Mouse (Mus musculus) E14TG2a.4 (cell line): Measurements from ENCODE around the gene Maml3.

Source experiments
- CTCF ChIP-seq: conservative IDR thresholded peaks from 2 replicates; pipeline ENCODE4 v1.5.1; 2014; ENCODE audit warnings: low read length
- POU5F1 ChIP-seq: IDR thresholded peaks from 2 replicates; pipeline ENCODE4 v1.6.1; 2014; ENCODE audit warnings: low read length, borderline replicate concordance

DNA sequence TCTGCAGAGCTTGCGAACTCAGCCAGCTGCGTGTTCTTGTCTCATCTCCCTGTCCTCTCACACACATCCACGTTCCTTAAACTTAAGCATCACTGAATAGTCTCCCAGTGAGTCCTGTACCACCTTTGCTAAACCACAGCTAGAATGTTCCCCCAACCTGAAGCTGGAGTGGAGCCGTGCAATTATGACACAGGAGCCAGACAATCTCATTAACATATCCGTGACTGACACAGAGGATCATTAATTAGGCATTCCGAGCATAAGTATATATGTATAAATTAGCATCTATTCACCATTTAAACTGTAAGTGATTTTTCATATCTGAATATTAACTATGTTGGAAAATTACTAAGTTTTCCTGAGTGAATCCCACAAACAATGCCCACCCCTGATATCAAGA is 181.1 kb downstream of the Maml3 start:
- TF ChIP-seq CTCF, result no peak
- no peak for TF ChIP-seq POU5F1
